In genomic region chr2:156783349-156783728, GRCm38 (mm10) we compare ENCODE assay signal across 14 mouse cellular contexts. TPM values are rescaled to one million over a fixed set of nuclear protein-coding genes. Genes with fewer than 3 reads are reported as not detected.
DNase-seq lines count a peak whose midpoint lies in the region; ATAC-seq and TF ChIP-seq lines count a peak whose summit lies in the region.
"Had no signal": no experiment of that assay in that cellular context is flagged by ENCODE, and none has a peak within 500 bp of the region (broad histone marks: within the 10 kb centered on the region; RNA-seq: fewer than 3 reads in every experiment).

No protein-coding gene starts in this region.

- peaks cover 19 to 45% of the 10 kb centered on the region in 2 experiments for H3K4me1 ChIP-seq in MEL (ENCODE audit: control insufficient read depth in 1 of 2, insufficient read depth in 2 of 2, low read length in 2 of 2)
- H3K4me1 ChIP-seq in heart, postnatal 0 days (ENCODE audit: control insufficient read depth, insufficient read depth), result peaks cover 26% of the 10 kb centered on the region

- H3K9me3 ChIP-seq in MEL (replicated peaks; ENCODE audit: insufficient read depth, low read length), result no peaks in the 10 kb centered on the region
- H3K9me3 ChIP-seq in heart, postnatal 0 days (replicated peaks; ENCODE audit: control insufficient read depth, low read length), result no peaks in the 10 kb centered on the region
- H3K9me3 ChIP-seq: limb, embryonic 13.5 days had no signal

- H3K4me2 ChIP-seq in heart, postnatal 0 days (ENCODE audit: low read depth, low read length), result no peak overlapping the region
- H3K4me2 ChIP-seq: hindbrain, embryonic 13.5 days; limb, embryonic 13.5 days had no signal

- ATAC-seq in heart, postnatal 0 days (ENCODE audit: insufficient read depth, low read depth), result peak; percentile 49
- ATAC-seq in megakaryocyte-erythroid progenitor cell, adult 5-6 weeks (replicated peaks; ENCODE audit: low FRiP score, low TSS enrichment, poor library complexity, severe bottlenecking), result peak; percentile 86
- no peak for ATAC-seq in erythroblast, adult 5-6 weeks (replicated peaks; ENCODE audit: low FRiP score, poor library complexity, severe bottlenecking)

- intact Hi-C loops in heart, postnatal 36 days (cut with DNase I), result no loop called here
- intact Hi-C loops in gastrocnemius, postnatal 14 days (cut with DNase I; ENCODE audit: low total_unique reads), result no loop called here
- intact Hi-C loops in left cerebral cortex, postnatal 25 days (cut with DNase I), result loop anchor here (5.0 kb wide), 1 partner anchor 44 kb away; no protein-coding TSS in a partner anchor

- 15% methylated on average over 9 of the region's 9 CpGs for WGBS in heart, postnatal 0 days

- H3K36me3 ChIP-seq in MEL (ENCODE audit: control insufficient read depth in 1 of 2, insufficient read depth in 2 of 2, low read length in 2 of 2), result peaks cover 0 to 29% of the 10 kb centered on the region in 2 experiments; a peak in 2 of 4 replicates
- H3K36me3 ChIP-seq in heart, postnatal 0 days (replicated peaks; ENCODE audit: control insufficient read depth, insufficient read depth, low read length), result peaks cover 16% of the 10 kb centered on the region
- H3K36me3 ChIP-seq: hindbrain, embryonic 13.5 days had no signal

- peak overlapping the region; percentile 96 for H3K27ac ChIP-seq in MEL (ENCODE audit: control insufficient read depth, low read depth, low read length)
- peak overlapping the region; percentile 4; the same call in 1 of the 2 replicates for H3K27ac ChIP-seq in heart, postnatal 0 days (ENCODE audit: low read depth)
- H3K27ac ChIP-seq: hindbrain, embryonic 13.5 days; limb, embryonic 13.5 days; macrophage had no signal

- peak; percentile 88 for DNase-seq in heart, adult 11 months
- DNase-seq in heart, postnatal 36 days, result no peak
- DNase-seq in MEL (ENCODE audit: low read depth, low spot score), result peak; percentile 97
- peak; percentile 50 for DNase-seq in heart, postnatal 0 days (ENCODE audit: low spot score)
- DNase-seq in gastrocnemius, postnatal 14 days, result no peak
- no peak for DNase-seq in left cerebral cortex, postnatal 25 days (ENCODE audit: low spot score in 2 of 2)
- DNase-seq: cerebellum, postnatal 36 days; kidney, postnatal 36 days; thymus, adult 2 months had no signal

- H3K4me3 ChIP-seq in MEL (ENCODE audit: control insufficient read depth in 1 of 2, insufficient read depth in 1 of 2, low read depth in 2 of 2, low read length in 2 of 2), result no peak overlapping the region
- H3K4me3 ChIP-seq in heart, postnatal 0 days (ENCODE audit: low read depth, low read length), result no peak overlapping the region
- H3K4me3 ChIP-seq: hindbrain, embryonic 13.5 days; limb, embryonic 13.5 days had no signal

- TF ChIP-seq EP300 in MEL (IDR thresholded peaks at IDR 0.05; ENCODE audit: low read depth in 1 of 2, low read length in 2 of 2), result peak; percentile 98 to 99
- no peak for TF ChIP-seq EP300 in heart, postnatal 0 days (IDR thresholded peaks at IDR 0.05; ENCODE audit: low read depth)

- no peaks in the 10 kb centered on the region for H3K79me2 ChIP-seq in MEL (ENCODE audit: control insufficient read depth, insufficient read depth, low read length, poor library complexity)

- TF ChIP-seq CTCF in MEL (IDR thresholded peaks at IDR 0.05 in 2 of 3, conservative IDR thresholded peaks at IDR 0.05 in 1 of 3; ENCODE audit: control insufficient read depth in 1 of 3, insufficient read depth in 1 of 3, low read depth in 2 of 3, low read length in 3 of 3, poor library complexity in 1 of 3, severe bottlenecking in 1 of 3), result no peak
- no peak for TF ChIP-seq CTCF in heart, postnatal 0 days (IDR thresholded peaks at IDR 0.05; ENCODE audit: low read depth)

- no peak for TF ChIP-seq RAD21 in MEL (IDR thresholded peaks at IDR 0.05; ENCODE audit: low read depth, low read length)

- TF ChIP-seq POLR2A in MEL (IDR thresholded peaks at IDR 0.05; ENCODE audit: control insufficient read depth in 1 of 2, insufficient read depth in 1 of 2, low read depth in 1 of 2, low read length in 2 of 2, poor library complexity in 1 of 2), result no peak

- H3K27me3 ChIP-seq in MEL (ENCODE audit: control insufficient read depth in 1 of 2, insufficient read depth in 2 of 2, low read length in 2 of 2), result no peaks in the 10 kb centered on the region
- no peaks in the 10 kb centered on the region for H3K27me3 ChIP-seq in heart, postnatal 0 days (ENCODE audit: control insufficient read depth, insufficient read depth, low read length)
- H3K27me3 ChIP-seq: hindbrain, embryonic 13.5 days; limb, embryonic 13.5 days had no signal

- peak overlapping the region; percentile 51 for H3K9ac ChIP-seq in MEL (ENCODE audit: control insufficient read depth, low read depth, low read length, poor library complexity, severe bottlenecking)
- H3K9ac ChIP-seq in heart, postnatal 0 days (replicated peaks; ENCODE audit: low read depth, low read length), result no peak overlapping the region
- H3K9ac ChIP-seq: hindbrain, embryonic 13.5 days; limb, embryonic 13.5 days had no signal

TF ChIP-seq in MEL, 35 proteins besides CTCF, POLR2A, EP300 and RAD21 (continues in another document):
- 0 out of 2 replicates have a peak, but pooled peaks have one; percentile 68 for TF ChIP-seq ZMIZ1 (IDR thresholded peaks at IDR 0.05; ENCODE audit: low read depth, low read length)
- 0 out of 2 replicates have a peak, but pooled peaks have one; percentile 27 for TF ChIP-seq ZNF384 (IDR thresholded peaks at IDR 0.05; ENCODE audit: low read depth, low read length)
- TF ChIP-seq MEF2A (IDR thresholded peaks at IDR 0.05; ENCODE audit: extremely low read depth, insufficient replicate concordance, low read depth, low read length, poor library complexity, severe bottlenecking), result no peak
- peak; percentile 53 for TF ChIP-seq NELFE (IDR thresholded peaks at IDR 0.05; ENCODE audit: low read depth, low read length)
- TF ChIP-seq USF1 (IDR thresholded peaks at IDR 0.05; ENCODE audit: low read depth, low read length), result peak; percentile 78
- TF ChIP-seq CHD2 (IDR thresholded peaks at IDR 0.05; ENCODE audit: low read length), result peak; percentile 58
- 0 out of 2 replicates have a peak, but pooled peaks have one; percentile 57 for TF ChIP-seq CHD1 (IDR thresholded peaks at IDR 0.05; ENCODE audit: low read depth, low read length)
- TF ChIP-seq KAT2A (conservative IDR thresholded peaks at IDR 0.05; ENCODE audit: low read depth, low read length), result no peak
- TF ChIP-seq UBTF (IDR thresholded peaks at IDR 0.05; ENCODE audit: borderline replicate concordance, insufficient read depth, low read depth, low read length), result no peak
- TF ChIP-seq E2F4 (IDR thresholded peaks at IDR 0.05; ENCODE audit: borderline replicate concordance, low read depth, low read length), result 0 out of 2 replicates have a peak, but pooled peaks have one; percentile 50
- TF ChIP-seq NRF1 (IDR thresholded peaks at IDR 0.05; ENCODE audit: insufficient read depth, low read depth, low read length, poor library complexity, severe bottlenecking), result no peak
- peak; percentile 8 for TF ChIP-seq ZC3H11A (IDR thresholded peaks at IDR 0.05; ENCODE audit: low read depth, low read length)
- peak; percentile 54; the same call in 1 of the 2 replicates for TF ChIP-seq BHLHE40 (IDR thresholded peaks at IDR 0.05; ENCODE audit: borderline replicate concordance, low read depth, low read length)
- no peak; the same call in 1 of the 2 replicates for TF ChIP-seq SMC3 (IDR thresholded peaks at IDR 0.05; ENCODE audit: low read depth, low read length)
- TF ChIP-seq GABPA (IDR thresholded peaks at IDR 0.05; ENCODE audit: low read depth, low read length), result no peak
- TF ChIP-seq MYB (IDR thresholded peaks at IDR 0.05; ENCODE audit: low read depth, low read length), result peak; percentile 89
- peak; percentile 96 for TF ChIP-seq SIN3A (IDR thresholded peaks at IDR 0.05; ENCODE audit: low read length)
- TF ChIP-seq ELF1 (IDR thresholded peaks at IDR 0.05; ENCODE audit: low read depth, low read length), result no peak
- TF ChIP-seq GATA1 (IDR thresholded peaks at IDR 0.05; ENCODE audit: low read depth, low read length), result peak; percentile 98
- TF ChIP-seq POLR2AphosphoS5 (IDR thresholded peaks at IDR 0.05; ENCODE audit: borderline replicate concordance, low read depth, low read length), result no peak
- peak; percentile 84 for TF ChIP-seq MAX (IDR thresholded peaks at IDR 0.05; ENCODE audit: low read length)

RNA-seq across cellular contexts. Expression of gene Myl9, which starts 8.1 kb away (rescaled TPM):
- 100 to 1,000 TPM in 1 of 2 experiments, 10 to 100 TPM in 1; 97.9 to 115 TPM for total RNA-seq in heart, postnatal 36 days (2021)
- 1.2 and 2.8 TPM in 2 replicates for total RNA-seq in MEL (2012; rRNA removed)
- 1 to 10 TPM in 1 of 2 experiments, not detected in 1; 1.3 TPM for polyA plus RNA-seq in MEL (2012; ENCODE audit: insufficient read depth in 1 of 2, insufficient read length in 2 of 2, low read depth in 1 of 2, low replicate concordance in 2 of 2, missing spikeins in 1 of 2)
- 1,299 and 1,431 TPM in 2 replicates for total RNA-seq in heart, postnatal 0 days (2014; rRNA removed; ENCODE audit: low replicate concordance)
- polyA plus RNA-seq in heart, postnatal 0 days (2015; fragmentation: Nextera tagmentation; extraction: Ambion mirVana), result 1,847 and 1,885 TPM in 2 replicates
- total RNA-seq in megakaryocyte-erythroid progenitor cell, adult 5-6 weeks (2014; fragmentation: Nextera tagmentation), result not detected in 2 replicates
- not detected in 2 replicates for total RNA-seq in megakaryocyte-erythroid progenitor cell, adult 5-6 weeks (2017)
- 100 to 1,000 TPM; 165 to 224 TPM for total RNA-seq in gastrocnemius, postnatal 14 days (2021)
- 1.3 and 4.4 TPM in 2 replicates for total RNA-seq in erythroblast, adult 5-6 weeks (2015; ENCODE audit: low replicate concordance)
- 0.60 and 2.5 TPM in 2 replicates for total RNA-seq in erythroblast, adult 5-6 weeks (2017; ENCODE audit: low replicate concordance)
- 10 to 100 TPM; 14.7 to 16.1 TPM for total RNA-seq in left cerebral cortex, postnatal 25 days (2021)
- polyA plus RNA-seq: macrophage had no signal

RNA-seq across cellular contexts. Expression of gene Tgif2, which starts 56.5 kb away (rescaled TPM):
- under 1 TPM; 0.51 to 0.72 TPM for total RNA-seq in heart, postnatal 36 days (2021)
- total RNA-seq in MEL (2012; rRNA removed), result 15.2 and 16.9 TPM in 2 replicates
- polyA plus RNA-seq in MEL (2012; ENCODE audit: insufficient read depth in 1 of 2, insufficient read length in 2 of 2, low read depth in 1 of 2, low replicate concordance in 2 of 2, missing spikeins in 1 of 2), result 10 to 100 TPM in 1 of 2 experiments, not detected in 1; 43.3 TPM
- total RNA-seq in heart, postnatal 0 days (2014; rRNA removed; ENCODE audit: low replicate concordance), result 19.7 and 28.3 TPM in 2 replicates
- polyA plus RNA-seq in heart, postnatal 0 days (2015; fragmentation: Nextera tagmentation; extraction: Ambion mirVana), result 11.6 and 14.6 TPM in 2 replicates
- total RNA-seq in megakaryocyte-erythroid progenitor cell, adult 5-6 weeks (2014; fragmentation: Nextera tagmentation), result 17.1 and 27.3 TPM in 2 replicates
- 16.3 and 17.5 TPM in 2 replicates for total RNA-seq in megakaryocyte-erythroid progenitor cell, adult 5-6 weeks (2017)
- 1 to 10 TPM; 2.9 to 3.1 TPM for total RNA-seq in gastrocnemius, postnatal 14 days (2021)
- total RNA-seq in erythroblast, adult 5-6 weeks (2015; ENCODE audit: low replicate concordance), result 0.77 and 2.3 TPM in 2 replicates
- total RNA-seq in erythroblast, adult 5-6 weeks (2017; ENCODE audit: low replicate concordance), result 2.8 and 2.9 TPM in 2 replicates
- 1 to 10 TPM in 1 of 2 experiments, under 1 TPM in 1; 0.69 to 1.0 TPM for total RNA-seq in left cerebral cortex, postnatal 25 days (2021)

Comparison
In these comparisons a context has a peak if more than half of its experiments do, and no peak if none do; other contexts are left out.
1. DNase-seq: peak in heart, adult 11 months (single experiment), MEL (single experiment) and heart, postnatal 0 days (single experiment); none in heart, postnatal 36 days (0 of 2), gastrocnemius, postnatal 14 days (single experiment) and left cerebral cortex, postnatal 25 days (0 of 2).
2. RNA of gene Myl9, which starts 8.1 kb away (total RNA-seq): 1,299 to 1,431 TPM in heart, postnatal 0 days, 165 to 224 TPM in gastrocnemius, postnatal 14 days and 97.9 to 115 TPM in heart, postnatal 36 days; 14.7 to 16.1 TPM in left cerebral cortex, postnatal 25 days, 0.60 to 4.4 TPM in erythroblast, adult 5-6 weeks, 1.2 to 2.8 TPM in MEL and not detected in megakaryocyte-erythroid progenitor cell, adult 5-6 weeks; every median in the first group is over 4 times any median in the second.